Mouse (Mus musculus) lung, postnatal 36 days (tissue): ENCODE results near the gene Aarsd1.

Experiments used
- DNase-seq: peaks from one replicate; pipeline ENCODE4 v3.0.0; 2022; ENCODE audit warnings: mixed read lengths

The Aarsd1 gene

DNA sequence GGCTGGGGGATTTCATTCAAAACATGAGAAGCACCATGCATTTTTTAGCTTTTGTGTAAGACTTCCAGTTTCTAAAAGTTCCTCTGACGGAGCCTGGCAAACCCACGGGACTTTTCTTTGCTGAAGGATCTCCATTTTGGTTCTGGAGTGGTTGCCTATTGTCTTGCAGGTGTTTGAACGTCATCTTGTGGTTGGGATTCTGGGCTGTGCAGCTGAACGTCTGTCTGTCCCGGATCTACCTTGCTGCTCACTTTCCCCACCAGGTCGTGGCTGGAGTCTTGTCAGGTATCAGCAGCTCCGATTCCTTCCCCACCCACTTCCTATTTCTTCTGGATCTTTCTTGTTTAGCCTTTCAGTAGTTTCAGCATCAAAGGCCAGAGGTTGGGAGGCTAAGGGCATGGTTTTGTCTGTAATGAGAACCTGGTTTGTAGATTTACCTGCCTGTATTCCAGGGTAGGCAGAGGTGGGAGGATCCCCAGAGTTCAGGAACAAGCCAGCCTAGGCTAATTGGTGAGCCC is 42.9 kb downstream of the Aarsd1 start:
- no peak for DNase-seq

DNA sequence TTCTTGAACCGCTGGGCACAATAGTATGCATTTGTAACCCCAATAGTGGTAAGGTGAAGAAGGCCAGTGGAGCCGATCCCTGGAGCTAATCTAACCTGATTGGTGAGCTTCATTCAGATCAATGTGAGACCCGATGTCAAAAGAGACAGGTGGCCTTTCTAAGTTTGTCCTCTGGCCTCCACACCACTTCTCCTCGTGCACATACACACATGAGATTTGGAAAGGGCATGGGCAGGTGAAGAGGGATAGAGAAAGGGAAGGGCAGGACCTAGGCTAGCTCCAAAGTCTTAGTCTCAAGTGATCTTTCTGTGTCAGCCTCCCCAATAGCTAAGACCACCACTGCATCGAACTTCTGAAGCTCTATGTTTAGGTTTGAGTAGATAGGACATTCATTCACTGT is 47.3 kb downstream of the Aarsd1 start:
- DNase-seq: no peak

DNA sequence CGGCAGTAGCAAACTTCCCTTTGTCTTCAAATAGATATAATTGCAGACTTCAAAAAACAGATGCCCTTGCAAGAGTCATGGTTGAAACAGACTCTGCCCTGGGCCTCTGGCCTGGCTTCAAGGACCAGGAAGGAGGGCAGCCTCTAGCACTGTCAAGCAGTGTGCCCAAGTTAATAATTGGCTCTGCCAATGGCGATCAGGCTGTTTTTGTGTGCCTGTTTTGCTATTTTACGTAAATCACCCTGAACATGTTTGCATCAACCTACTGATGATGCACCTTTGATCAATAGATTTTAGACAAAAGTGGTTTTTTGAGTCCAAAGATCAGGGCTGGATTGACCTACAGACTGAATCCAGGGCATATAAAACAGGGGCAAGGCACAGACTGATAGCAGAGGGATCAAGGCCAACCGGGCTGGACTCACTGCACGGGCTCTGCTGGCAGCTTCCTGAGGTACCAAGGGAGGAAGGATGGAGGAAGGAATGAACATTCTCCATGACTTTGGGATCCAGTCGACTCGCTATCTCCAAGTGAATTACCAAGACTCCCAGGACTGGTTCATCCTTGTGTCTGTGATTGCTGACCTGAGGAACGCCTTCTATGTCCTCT is 50.0 kb downstream of the Aarsd1 start, which contains the start of gene G6pc:
Gene G6pc (plus strand): TSS at position 236 of the 610 bp plus-strand sequence.
- DNase-seq: no peak

DNA sequence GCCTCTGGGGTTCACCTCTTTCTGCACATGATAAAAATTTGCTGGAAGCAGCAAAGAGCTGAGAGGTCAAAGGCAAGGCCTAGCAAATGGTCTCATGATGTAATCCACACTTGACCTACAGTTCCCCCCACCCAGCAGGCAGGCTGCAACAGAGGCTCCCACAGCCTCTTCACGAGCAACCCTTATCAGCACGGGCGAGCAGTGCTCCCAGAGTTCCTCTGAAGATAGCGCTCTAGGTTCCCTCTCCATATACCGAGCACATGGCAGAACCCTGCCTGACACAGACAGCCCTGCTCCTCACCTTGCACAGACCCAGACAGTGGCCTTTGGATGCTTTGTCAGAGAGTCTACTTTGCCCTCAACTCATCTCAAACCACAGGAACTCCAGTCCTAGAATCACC is 52.9 kb downstream of the Aarsd1 start:
- no peak for DNase-seq

DNA sequence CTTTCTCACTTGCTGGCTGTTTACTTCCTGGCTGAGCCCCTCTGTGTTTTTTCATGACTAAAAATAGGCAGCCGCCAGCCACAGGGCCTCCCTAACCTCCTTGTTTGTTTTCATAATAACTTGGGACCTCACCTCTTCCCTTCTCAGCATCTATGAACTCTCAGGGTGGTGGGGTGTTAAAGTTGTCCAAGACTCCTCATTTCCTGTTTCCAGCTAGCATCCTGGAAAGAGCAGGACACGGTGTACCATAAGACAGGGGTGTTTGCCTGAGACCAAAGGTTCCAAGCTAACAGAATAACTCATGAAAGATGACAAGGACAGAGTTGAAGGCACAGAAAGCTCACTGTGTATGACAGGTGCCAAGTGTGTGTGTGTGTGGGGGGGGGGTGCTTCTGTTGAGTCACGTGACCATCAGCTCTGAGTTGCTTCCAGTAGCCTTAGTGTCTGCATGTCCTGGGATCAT is 56.7 kb downstream of the Aarsd1 start:
- DNase-seq: peak; percentile 44

DNA sequence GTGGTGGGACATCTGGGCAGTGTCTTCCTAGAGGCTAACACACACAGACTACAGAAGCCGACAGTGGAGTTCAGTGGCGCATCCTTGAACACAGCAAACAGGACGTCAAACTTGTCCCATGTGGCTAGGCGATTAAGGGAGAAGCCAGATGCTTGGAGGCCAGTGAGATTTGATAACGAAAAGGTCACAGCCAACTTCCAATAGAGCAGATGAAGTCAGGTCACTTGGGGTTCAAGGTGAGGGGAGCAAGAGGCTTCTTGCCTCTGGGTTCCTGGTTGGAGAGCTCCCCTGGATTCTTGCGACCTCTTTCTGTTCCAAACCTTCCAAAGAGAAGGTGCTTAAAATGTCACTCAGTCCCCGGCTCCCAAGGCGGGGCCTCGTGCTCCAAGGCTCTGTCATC is 57.6 kb downstream of the Aarsd1 start:
- DNase-seq: no peak

DNA sequence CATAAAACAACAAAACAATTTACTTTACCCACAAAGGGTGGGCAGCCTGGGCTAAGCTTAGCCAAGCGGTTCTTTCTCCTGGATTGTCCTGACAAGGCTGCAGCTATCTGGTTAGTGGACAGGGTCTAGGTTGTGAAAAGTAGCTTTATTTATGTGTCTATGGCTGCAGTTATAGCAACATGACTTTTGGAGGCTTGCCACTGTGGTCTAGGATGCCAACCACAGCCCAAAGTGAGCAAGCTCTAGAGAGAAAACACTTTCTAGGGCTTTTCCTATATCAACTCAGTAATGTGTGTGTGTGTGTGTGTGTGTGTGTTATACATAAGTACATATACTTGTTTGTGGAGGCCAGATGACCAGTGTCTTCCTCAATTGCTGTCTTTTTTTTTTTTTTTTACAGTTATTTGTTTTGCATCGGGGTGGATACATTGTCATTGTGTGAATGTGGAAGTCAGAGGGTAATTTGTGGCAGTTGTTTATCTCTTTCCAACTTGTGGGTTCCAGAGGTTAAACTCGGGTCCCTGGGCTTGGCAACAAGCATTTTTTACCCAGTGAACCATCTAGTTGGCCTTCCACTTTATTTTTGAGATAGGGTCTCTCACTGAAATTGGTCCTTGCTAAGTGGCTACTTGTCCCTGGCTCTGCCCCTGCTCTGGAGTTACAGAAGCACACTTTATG is 59.8 kb downstream of the Aarsd1 start:
- no peak for DNase-seq
